Mouse (Mus musculus) heart, embryonic 15.5 days (tissue): ENCODE results near the gene Zscan22. TPM values are rescaled to one million over a fixed set of nuclear protein-coding genes. Genes with fewer than 3 reads are reported as not detected.
A peak's percentile ranks its signal among the peaks of the same experiment; 100 is the strongest.
"Not testable (repeated sequence)": the region's sequence is repeated elsewhere in the genome, so short reads cannot be mapped to it uniquely, and the experiment has no call there.

Experiments used
- ATAC-seq: fragments of 200-750 bp; cut with Nextera tagmentation; replicated peaks from 2 replicates; pipeline ENCODE4 v1.8.0; 2017; ENCODE audit warnings: low read depth, moderate TSS enrichment; ENCODE audit not compliant: insufficient number of reproducible peaks, insufficient read depth, low FRiP score
- H3K27ac ChIP-seq: fragments of 300-500 bp; sonication (generic); 2 replicates; pipeline ENCODE4 v1.5.1; 2015; ENCODE audit warnings: mild to moderate bottlenecking, inconsistent platforms
- H3K27me3 ChIP-seq: fragments of 300-500 bp; sonication (generic); 2 replicates; pipeline ENCODE4 v1.6.1; 2015; ENCODE audit warnings: inconsistent platforms
- H3K36me3 ChIP-seq: fragments of 300-500 bp; sonication (generic); 2 replicates; pipeline ENCODE4 v1.6.1; 2015; ENCODE audit warnings: mild to moderate bottlenecking, inconsistent platforms
- H3K4me1 ChIP-seq: fragments of 300-500 bp; sonication (generic); replicated peaks from 2 replicates; pipeline ENCODE4 v1.6.1; 2015; ENCODE audit warnings: inconsistent platforms
- H3K4me2 ChIP-seq: fragments of 300-500 bp; sonication (generic); 2 replicates; pipeline ENCODE4 v1.6.1; 2015; ENCODE audit warnings: inconsistent platforms, mild to moderate bottlenecking, moderate library complexity
- H3K4me3 ChIP-seq: fragments of 300-500 bp; sonication (generic); 2 replicates; pipeline ENCODE4 v1.5.1; 2015; ENCODE audit warnings: mild to moderate bottlenecking, inconsistent platforms
- H3K9ac ChIP-seq: fragments of 300-500 bp; sonication (generic); 2 replicates; pipeline ENCODE4 v1.6.1; 2015; ENCODE audit warnings: mild to moderate bottlenecking, inconsistent platforms
- H3K9me3 ChIP-seq: fragments of 300-500 bp; sonication (generic); replicated peaks from 2 replicates; pipeline ENCODE4 v1.6.1; 2016; ENCODE audit warnings: inconsistent platforms
- WGBS: fragments of 180-500 bp; shearing (Covaris S2); methylation state at CpG from one replicate; pipeline ENCODE4 v1.1.7; 2015; ENCODE audit warnings: mixed read lengths; 5-methylcytosine and 5-hydroxymethylcytosine counted together
- polyA plus RNA-seq: library from polyadenylated mRNA; unstranded; fragments of >200 nt; fragmentation: Nextera tagmentation; extraction: Ambion mirVana; gene quantifications from 2 replicates; pipeline ENCODE4 v1.2.1, GENCODE M21; 2015

Zscan22 gene
- polyA plus RNA-seq, 1 experiment from 2014 or later: 9.5 TPM

DNA sequence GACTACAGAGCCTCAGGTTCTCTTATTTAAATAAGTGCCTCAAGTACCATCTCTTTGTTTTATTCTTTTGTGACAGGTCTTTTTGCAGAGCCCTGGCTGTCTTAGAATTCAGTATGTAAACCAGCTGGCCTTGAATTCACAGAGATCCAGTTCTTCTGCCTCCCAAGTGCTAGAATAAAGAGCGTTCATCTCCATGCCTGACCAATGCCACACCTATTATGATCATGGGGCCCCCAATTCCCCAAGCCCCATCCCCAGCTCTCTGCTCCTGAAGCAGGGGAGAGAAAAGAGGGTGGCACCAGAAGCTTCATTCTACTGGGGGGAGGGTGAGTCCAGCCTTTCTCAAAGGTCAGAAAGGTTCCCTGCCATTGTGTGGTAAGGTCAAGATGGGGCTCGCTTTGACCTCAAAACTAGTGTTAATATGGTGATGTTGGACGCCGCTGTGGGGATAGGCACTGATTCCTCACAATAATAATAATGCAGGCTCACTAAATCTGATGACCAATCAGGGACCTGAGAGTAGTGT is 36.1 kb downstream of the Zscan22 start:
- H3K9ac ChIP-seq: no peak overlapping the region
- H3K27me3 ChIP-seq: no peaks in the 10 kb centered on the region
- H3K4me3 ChIP-seq: no peak overlapping the region
- H3K9me3 ChIP-seq: no peaks in the 10 kb centered on the region
- H3K4me1 ChIP-seq: no peaks in the 10 kb centered on the region; the same call in 1 of the 2 replicates
- H3K4me2 ChIP-seq: no peak overlapping the region
- ATAC-seq: no peak
- WGBS: 78% methylated on average over 4 of the region's 4 CpGs
- no peak overlapping the region for H3K27ac ChIP-seq
- no peaks in the 10 kb centered on the region for H3K36me3 ChIP-seq

DNA sequence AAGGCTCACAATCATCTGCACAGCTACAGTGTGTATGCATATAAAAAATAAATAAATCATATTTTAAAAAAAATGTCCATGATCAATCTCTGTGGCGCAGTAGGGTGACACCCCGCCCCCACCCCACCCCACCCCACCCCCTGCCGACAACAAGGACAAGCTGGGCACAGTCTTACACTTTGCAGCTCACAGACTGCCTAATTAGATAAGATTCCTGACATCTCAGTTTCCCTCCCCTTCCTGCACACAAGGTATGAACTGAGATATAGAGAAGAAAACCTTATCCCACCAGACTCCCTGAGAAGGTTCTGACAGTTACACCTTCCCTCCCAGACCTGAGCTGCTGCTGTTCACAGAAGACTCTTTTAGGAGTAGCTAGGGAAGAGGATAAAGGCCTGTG is 37.2 kb downstream of the Zscan22 start:
- no peak overlapping the region for H3K9ac ChIP-seq
- no peaks in the 10 kb centered on the region for H3K36me3 ChIP-seq
- no peak for ATAC-seq
- no peaks in the 10 kb centered on the region for H3K4me1 ChIP-seq
- 59% methylated on average over 3 of the region's 3 CpGs for WGBS
- no peak overlapping the region for H3K27ac ChIP-seq
- no peaks in the 10 kb centered on the region for H3K27me3 ChIP-seq
- no peaks in the 10 kb centered on the region for H3K9me3 ChIP-seq
- no peak overlapping the region for H3K4me2 ChIP-seq
- no peak overlapping the region for H3K4me3 ChIP-seq

DNA sequence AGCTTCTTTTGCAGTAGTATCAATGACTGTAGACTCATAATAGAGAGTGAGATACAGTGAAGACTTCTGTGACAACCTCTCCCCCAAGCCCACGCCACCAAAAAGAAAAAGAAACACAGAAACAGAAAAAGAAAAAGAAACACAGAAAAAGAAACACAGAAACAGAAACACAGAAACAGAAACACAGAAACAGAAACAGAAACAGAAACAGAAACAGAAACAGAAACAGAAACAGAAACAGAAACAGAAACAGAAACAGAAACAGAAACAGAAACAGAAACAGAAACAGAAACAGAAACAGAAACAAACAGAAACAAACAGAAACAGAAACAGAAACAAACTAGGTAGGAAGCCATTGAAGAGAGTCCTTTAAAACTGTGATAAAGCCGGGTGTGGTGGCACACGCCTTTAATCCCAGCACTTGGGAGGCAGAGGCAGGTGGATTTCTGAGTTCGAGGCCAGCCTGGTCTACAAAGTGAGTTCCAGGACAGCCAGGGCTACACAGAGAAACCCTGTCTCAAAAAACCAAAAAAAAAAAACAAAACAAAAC is 39.7 kb downstream of the Zscan22 start:
- not testable (repeated sequence) for ATAC-seq, H3K4me2 ChIP-seq, H3K27ac ChIP-seq, H3K36me3 ChIP-seq, H3K9ac ChIP-seq, H3K9me3 ChIP-seq, H3K27me3 ChIP-seq, H3K4me3 ChIP-seq, H3K4me1 ChIP-seq
- 81% methylated on average over 4 of the region's 4 CpGs for WGBS

DNA sequence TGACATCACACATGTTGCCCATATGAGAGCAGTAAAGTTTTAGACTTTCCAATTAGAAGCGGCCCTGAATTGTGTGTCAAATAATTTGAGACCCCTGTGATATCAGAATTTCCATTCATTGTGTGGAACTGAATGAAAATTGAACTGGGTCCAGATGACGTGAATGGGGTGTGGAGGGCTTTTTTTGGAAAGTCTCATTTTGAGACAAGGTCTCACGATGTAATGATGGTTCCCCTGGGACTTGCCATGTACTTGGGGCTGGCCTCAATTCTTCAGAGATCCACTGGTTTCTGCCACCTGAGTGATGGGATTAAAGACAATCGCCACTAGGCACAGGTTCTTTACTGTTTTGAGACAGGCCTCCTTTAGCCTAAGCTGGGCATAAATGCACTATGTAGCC is 43.0 kb downstream of the Zscan22 start:
- no peak overlapping the region for H3K27ac ChIP-seq
- no peak for ATAC-seq
- H3K4me3 ChIP-seq: no peak overlapping the region
- WGBS: 74% methylated on average over 4 of the region's 4 CpGs
- H3K27me3 ChIP-seq: no peaks in the 10 kb centered on the region
- H3K4me1 ChIP-seq: no peaks in the 10 kb centered on the region
- H3K36me3 ChIP-seq: no peaks in the 10 kb centered on the region
- H3K9me3 ChIP-seq: no peaks in the 10 kb centered on the region
- no peak overlapping the region for H3K4me2 ChIP-seq
- no peak overlapping the region for H3K9ac ChIP-seq

DNA sequence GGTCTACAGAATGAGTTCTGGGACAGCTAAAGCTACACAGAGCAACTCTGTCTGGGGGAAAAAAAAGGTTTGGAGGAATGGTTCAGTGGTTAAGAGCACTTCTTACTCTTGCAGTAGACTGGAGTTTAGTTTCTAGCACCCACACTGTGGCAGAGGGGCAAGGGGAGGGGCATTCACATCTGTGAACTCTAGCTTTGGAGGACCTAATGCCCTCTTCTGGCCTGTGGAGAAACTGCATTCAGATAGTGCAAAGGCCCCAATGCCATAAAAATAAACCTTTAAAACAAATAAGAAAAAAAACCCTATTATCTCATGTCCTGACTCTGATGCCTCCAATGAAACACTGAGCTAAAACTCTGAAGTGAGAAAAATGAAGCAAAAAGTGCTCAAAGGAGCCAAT is 45.9 kb downstream of the Zscan22 start:
- Histone ChIP-seq H3K27me3 (no peaks in the 10 kb centered on the region), H3K9me3 (no peaks in the 10 kb centered on the region), H3K4me2 (no peak overlapping the region), H3K4me1 (no peaks in the 10 kb centered on the region), H3K27ac (no peak overlapping the region), H3K4me3 (no peak overlapping the region), H3K9ac (no peak overlapping the region), H3K36me3 (no peaks in the 10 kb centered on the region)
- ATAC-seq: no peak

DNA sequence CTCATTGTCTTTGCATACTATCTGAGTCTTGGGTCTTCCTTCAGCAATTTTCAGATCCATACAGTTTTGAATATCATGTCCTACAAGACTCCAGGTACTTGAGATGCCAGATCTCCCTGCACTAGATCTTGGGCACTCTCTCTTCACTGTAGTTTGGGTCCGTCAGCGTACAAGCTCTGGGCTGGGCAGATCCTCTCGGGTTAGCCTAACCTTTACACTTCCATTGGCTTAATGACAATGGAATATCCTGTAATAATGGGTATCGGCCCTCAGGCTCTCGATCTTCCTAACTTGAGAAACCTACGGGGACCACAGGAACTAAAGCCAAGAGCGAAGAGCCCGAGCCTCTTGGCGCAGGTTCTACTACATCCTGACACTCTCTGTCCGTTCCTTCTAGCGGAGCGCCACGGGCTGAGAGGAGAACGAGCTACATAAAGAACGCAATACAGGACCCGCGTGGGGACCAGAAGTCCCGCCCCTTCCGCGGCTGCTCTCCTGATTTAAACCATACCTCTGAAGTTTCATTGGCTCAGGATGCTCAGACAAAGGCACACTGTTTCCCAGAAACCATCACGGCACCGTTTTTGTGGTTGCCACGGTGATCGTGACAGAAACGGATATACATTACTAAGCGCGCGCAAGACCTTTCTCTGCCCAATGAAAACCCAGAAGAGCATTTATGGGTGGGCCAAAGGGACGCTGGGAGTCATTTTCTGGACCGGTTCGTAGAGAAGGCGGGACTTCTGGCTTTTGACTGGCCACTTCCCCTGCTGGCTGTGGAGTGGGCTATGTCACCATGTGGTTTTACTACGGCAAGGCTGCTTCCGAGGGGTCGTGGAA is 51.6 kb downstream of the Zscan22 start:
- Histone ChIP-seq H3K4me3 (peak overlapping the region; percentile 63), H3K27me3 (no peaks in the 10 kb centered on the region), H3K36me3 (no peaks in the 10 kb centered on the region), H3K4me1 (peaks cover 10% of the 10 kb centered on the region), H3K9ac (peak overlapping the region; percentile 64), H3K9me3 (no peaks in the 10 kb centered on the region), H3K27ac (peak overlapping the region; percentile 83), H3K4me2 (peak overlapping the region; percentile 86)
- 8% methylated on average over 35 of the region's 35 CpGs for WGBS
- ATAC-seq: peak; percentile 97

DNA sequence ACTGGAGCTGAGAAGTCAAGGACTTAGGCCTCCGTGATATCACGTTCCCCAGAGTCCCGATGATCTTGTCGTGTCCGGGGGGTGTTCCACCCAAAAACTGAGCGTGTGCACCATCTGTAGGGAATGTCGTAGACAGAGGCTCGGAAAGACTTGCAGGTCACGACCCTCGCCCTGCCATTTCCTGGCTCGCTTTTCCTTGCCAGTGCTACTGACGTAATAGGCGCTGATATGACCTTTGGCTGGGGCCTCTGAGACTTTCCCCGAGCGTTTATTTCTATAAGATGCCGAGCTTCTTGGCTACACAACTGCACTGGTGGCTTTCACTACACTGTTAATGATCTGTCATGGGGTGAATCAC is 52.2 kb downstream of the Zscan22 start:
- H3K4me1 ChIP-seq: peaks cover 10% of the 10 kb centered on the region
- H3K9ac ChIP-seq: peak overlapping the region; percentile 64
- H3K9me3 ChIP-seq: no peaks in the 10 kb centered on the region
- 5% methylated on average over 16 of the region's 16 CpGs for WGBS
- H3K27me3 ChIP-seq: no peaks in the 10 kb centered on the region
- peak overlapping the region; percentile 63 for H3K4me3 ChIP-seq
- no peaks in the 10 kb centered on the region for H3K36me3 ChIP-seq
- H3K27ac ChIP-seq: peak overlapping the region; percentile 83
- H3K4me2 ChIP-seq: peak overlapping the region; percentile 86
- ATAC-seq: no peak

DNA sequence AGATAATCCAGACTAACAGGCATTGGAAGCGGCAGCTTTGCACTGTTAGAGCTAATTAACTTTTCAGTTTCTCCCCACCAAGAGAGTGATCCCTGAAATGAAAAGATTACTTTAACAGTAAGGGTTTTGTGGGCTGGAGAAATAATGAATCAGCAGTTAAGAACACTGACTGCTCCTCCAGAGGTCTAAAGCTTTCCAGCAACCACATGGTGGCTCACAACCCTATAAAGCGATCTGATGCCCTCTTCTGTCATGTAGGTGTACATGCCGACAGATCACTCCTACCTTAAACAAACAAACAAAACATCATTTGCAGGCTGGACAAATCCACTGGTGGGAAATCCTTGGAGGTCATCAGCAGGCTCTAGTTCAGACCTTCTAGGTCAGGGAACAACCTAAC is 57.3 kb downstream of the Zscan22 start:
- no peak for ATAC-seq
- Histone ChIP-seq H3K27me3 (no peaks in the 10 kb centered on the region), H3K4me1 (peaks cover 6% of the 10 kb centered on the region), H3K36me3 (no peaks in the 10 kb centered on the region), H3K27ac (no peak overlapping the region), H3K9ac (no peak overlapping the region), H3K4me3 (no peak overlapping the region), H3K9me3 (no peaks in the 10 kb centered on the region), H3K4me2 (no peak overlapping the region)
- WGBS: 49% methylated on average over 3 of the region's 3 CpGs

DNA sequence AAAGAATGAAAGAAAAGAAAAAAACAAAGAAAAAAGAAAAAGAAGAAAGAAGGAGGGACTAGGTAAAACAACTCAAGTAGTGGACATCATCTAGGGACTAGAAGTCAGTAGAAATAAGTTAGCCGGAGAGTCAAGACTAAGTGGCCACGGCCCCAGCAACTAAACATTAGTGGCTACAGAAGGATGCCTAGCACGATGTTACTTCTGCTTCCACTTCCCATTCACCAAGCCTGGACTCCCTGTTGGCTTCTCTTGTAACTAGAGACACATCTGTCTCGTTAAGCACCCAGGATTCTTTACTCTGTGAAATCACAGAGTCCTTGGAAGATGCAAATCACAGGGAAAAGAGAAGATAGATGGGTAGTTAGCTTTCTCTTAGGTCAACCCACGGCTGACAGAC is 59.9 kb downstream of the Zscan22 start:
- 71% methylated on average over 5 of the region's 5 CpGs for WGBS

More for the DNA sequence above, 59.9 kb downstream of the Zscan22 start:
- Histone ChIP-seq H3K9me3 (no peaks in the 10 kb centered on the region), H3K4me3 (no peak overlapping the region), H3K36me3 (no peaks in the 10 kb centered on the region), H3K4me1 (peaks cover 4% of the 10 kb centered on the region; the same call in 1 of the 2 replicates), H3K9ac (no peak overlapping the region), H3K27ac (no peak overlapping the region), H3K27me3 (no peaks in the 10 kb centered on the region), H3K4me2 (no peak overlapping the region)
- no peak for ATAC-seq

Other genes with a start within 250 kb of the Zscan22 start
- not detected in 2 replicates for gene Vmn2r55, start 212.8 kb upstream of the Zscan22 start, polyA plus RNA-seq
- gene Vmn2r56, start 162.8 kb upstream of the Zscan22 start, polyA plus RNA-seq: not detected in 2 replicates
- gene Zscan18, start 94.2 kb upstream of the Zscan22 start, polyA plus RNA-seq: 4.7 and 5.9 TPM in 2 replicates
- 9.6 and 10.2 TPM in 2 replicates for gene Zfp329, start 79.0 kb upstream of the Zscan22 start, polyA plus RNA-seq
- gene Zfp110, start 63.1 kb upstream of the Zscan22 start, polyA plus RNA-seq: 22.1 and 22.9 TPM in 2 replicates
- 2.9 and 3.3 TPM in 2 replicates for gene Zfp128, start 16.6 kb upstream of the Zscan22 start, polyA plus RNA-seq
- gene Rps5, start 24.5 kb downstream of the Zscan22 start, polyA plus RNA-seq: 453 and 535 TPM in 2 replicates
- gene Rnf225, start 29.6 kb downstream of the Zscan22 start, polyA plus RNA-seq: 0.47 and 0.49 TPM in 2 replicates
- 5.2 and 7.5 TPM in 2 replicates for gene Zfp324, start 68.0 kb downstream of the Zscan22 start, polyA plus RNA-seq
- 5.0 and 6.4 TPM in 2 replicates for gene Zfp446, start 80.0 kb downstream of the Zscan22 start, polyA plus RNA-seq
- gene Slc27a5, start 100.4 kb downstream of the Zscan22 start, polyA plus RNA-seq: 0.14 TPM in 1 of 2 replicates, not detected in the other
- gene Trim28, start 101.3 kb downstream of the Zscan22 start, polyA plus RNA-seq: 116 and 173 TPM in 2 replicates
- gene Zbtb45, start 112.2 kb downstream of the Zscan22 start, polyA plus RNA-seq: 12.2 and 18.0 TPM in 2 replicates
- 129 and 133 TPM in 2 replicates for gene Chmp2a, start 137.0 kb downstream of the Zscan22 start, polyA plus RNA-seq
- 107 and 130 TPM in 2 replicates for gene Ube2m, start 140.5 kb downstream of the Zscan22 start, polyA plus RNA-seq
- 1.5 and 2.1 TPM in 2 replicates for gene Mzf1, start 156.9 kb downstream of the Zscan22 start, polyA plus RNA-seq
- not detected in 2 replicates for gene Vmn1r85, start 197.4 kb downstream of the Zscan22 start, polyA plus RNA-seq
- not detected in 2 replicates for gene Vmn1r86, start 222.1 kb downstream of the Zscan22 start, polyA plus RNA-seq
- not detected in 2 replicates for gene Vmn1r87, start 242.3 kb downstream of the Zscan22 start, polyA plus RNA-seq